Mouse (Mus musculus): ENCODE results near the gene Bend7. TPM values are rescaled to one million over a fixed set of nuclear protein-coding genes. Genes with fewer than 3 reads are reported as not detected.

The Bend7 gene
- polyA plus RNA-seq, 1 experiment = 3.7 TPM

GRCm38 (mm10) chr2:4784012-4784411 is 66.4 kb downstream of the Bend7 start:
- Histone ChIP-seq H3K9me3 (replicated peaks; ENCODE audit: control insufficient read depth, insufficient read depth, low read length, poor library complexity, severe bottlenecking) (no peaks in the 10 kb centered on the region), H3K27me3 (ENCODE audit: control insufficient read depth, insufficient read depth, low read length, poor library complexity, severe bottlenecking) (no peaks in the 10 kb centered on the region), H3K27ac (ENCODE audit: insufficient read depth, low read length) (no peak overlapping the region), H3K4me1 (ENCODE audit: control insufficient read depth, insufficient read depth, low read length) (no peaks in the 10 kb centered on the region), H3K9ac (ENCODE audit: low read depth, poor library complexity, severe bottlenecking) (no peak overlapping the region), H3K4me3 (ENCODE audit: low read depth, low read length) (no peak overlapping the region), H3K36me3 (ENCODE audit: control insufficient read depth, insufficient read depth, low read length, poor library complexity, severe bottlenecking) (no peaks in the 10 kb centered on the region)
- TF ChIP-seq EP300 (IDR thresholded peaks at IDR 0.05; ENCODE audit: insufficient read depth, low read depth, low read length) = no peak

GRCm38 (mm10) chr2:4785016-4785415 is 67.4 kb downstream of the Bend7 start:
- no peak overlapping the region for H3K4me3 ChIP-seq (ENCODE audit: low read depth, low read length)

GRCm38 (mm10) chr2:4787223-4787622 is 69.6 kb downstream of the Bend7 start:
- Histone ChIP-seq H3K4me3 (ENCODE audit: low read depth, low read length) (no peak overlapping the region), H3K9ac (ENCODE audit: low read depth, poor library complexity, severe bottlenecking) (no peak overlapping the region), H3K9me3 (replicated peaks; ENCODE audit: control insufficient read depth, insufficient read depth, low read length, poor library complexity, severe bottlenecking) (no peaks in the 10 kb centered on the region), H3K27me3 (ENCODE audit: control insufficient read depth, insufficient read depth, low read length, poor library complexity, severe bottlenecking) (no peaks in the 10 kb centered on the region), H3K36me3 (ENCODE audit: control insufficient read depth, insufficient read depth, low read length, poor library complexity, severe bottlenecking) (no peaks in the 10 kb centered on the region), H3K27ac (ENCODE audit: insufficient read depth, low read length) (no peak overlapping the region), H3K4me1 (ENCODE audit: control insufficient read depth, insufficient read depth, low read length) (no peaks in the 10 kb centered on the region)
- TF ChIP-seq CTCF (IDR thresholded peaks at IDR 0.05; ENCODE audit: low read depth, low read length) (no peak), POLR2A (IDR thresholded peaks at IDR 0.05; ENCODE audit: insufficient read depth, low read length) (no peak), EP300 (IDR thresholded peaks at IDR 0.05; ENCODE audit: insufficient read depth, low read depth, low read length) (no peak)

More at GRCm38 (mm10) chr2:4785016-4785415, 67.4 kb downstream of the Bend7 start:
- H3K9me3 ChIP-seq (replicated peaks; ENCODE audit: control insufficient read depth, insufficient read depth, low read length, poor library complexity, severe bottlenecking) = no peaks in the 10 kb centered on the region
- H3K36me3 ChIP-seq (ENCODE audit: control insufficient read depth, insufficient read depth, low read length, poor library complexity, severe bottlenecking) = no peaks in the 10 kb centered on the region
- H3K9ac ChIP-seq (ENCODE audit: low read depth, poor library complexity, severe bottlenecking) = no peak overlapping the region
- no peaks in the 10 kb centered on the region for H3K4me1 ChIP-seq (ENCODE audit: control insufficient read depth, insufficient read depth, low read length)
- TF ChIP-seq EP300 (IDR thresholded peaks at IDR 0.05; ENCODE audit: insufficient read depth, low read depth, low read length) (no peak), POLR2A (IDR thresholded peaks at IDR 0.05; ENCODE audit: insufficient read depth, low read length) (no peak), CTCF (IDR thresholded peaks at IDR 0.05; ENCODE audit: low read depth, low read length) (no peak)
- H3K27ac ChIP-seq (ENCODE audit: insufficient read depth, low read length) = no peak overlapping the region
- no peaks in the 10 kb centered on the region for H3K27me3 ChIP-seq (ENCODE audit: control insufficient read depth, insufficient read depth, low read length, poor library complexity, severe bottlenecking)

- no peaks in the 10 kb centered on the region for H3K4me1 ChIP-seq (ENCODE audit: control insufficient read depth, insufficient read depth, low read length)
- no peaks in the 10 kb centered on the region for H3K27me3 ChIP-seq (ENCODE audit: control insufficient read depth, insufficient read depth, low read length, poor library complexity, severe bottlenecking)
- TF ChIP-seq EP300 (IDR thresholded peaks at IDR 0.05; ENCODE audit: insufficient read depth, low read depth, low read length) (no peak), POLR2A (IDR thresholded peaks at IDR 0.05; ENCODE audit: insufficient read depth, low read length) (no peak), CTCF (IDR thresholded peaks at IDR 0.05; ENCODE audit: low read depth, low read length) (no peak)
- H3K27ac ChIP-seq (ENCODE audit: insufficient read depth, low read length) = no peak overlapping the region
- H3K9me3 ChIP-seq (replicated peaks; ENCODE audit: control insufficient read depth, insufficient read depth, low read length, poor library complexity, severe bottlenecking) = no peaks in the 10 kb centered on the region
- no peaks in the 10 kb centered on the region for H3K36me3 ChIP-seq (ENCODE audit: control insufficient read depth, insufficient read depth, low read length, poor library complexity, severe bottlenecking)
- H3K4me3 ChIP-seq (ENCODE audit: low read depth, low read length) = no peak overlapping the region
- no peak overlapping the region for H3K9ac ChIP-seq (ENCODE audit: low read depth, poor library complexity, severe bottlenecking)
Measured at GRCm38 (mm10) chr2:4791646-4792045, 74.0 kb downstream of the Bend7 start.

- TF ChIP-seq EP300 (IDR thresholded peaks at IDR 0.05; ENCODE audit: insufficient read depth, low read depth, low read length) = no peak
- no peak for TF ChIP-seq CTCF (IDR thresholded peaks at IDR 0.05; ENCODE audit: low read depth, low read length)
- no peak for TF ChIP-seq POLR2A (IDR thresholded peaks at IDR 0.05; ENCODE audit: insufficient read depth, low read length)
- no peak overlapping the region for H3K4me3 ChIP-seq (ENCODE audit: low read depth, low read length)
- H3K9me3 ChIP-seq (replicated peaks; ENCODE audit: control insufficient read depth, insufficient read depth, low read length, poor library complexity, severe bottlenecking) = no peaks in the 10 kb centered on the region
- no peaks in the 10 kb centered on the region for H3K27me3 ChIP-seq (ENCODE audit: control insufficient read depth, insufficient read depth, low read length, poor library complexity, severe bottlenecking)
- no peaks in the 10 kb centered on the region for H3K36me3 ChIP-seq (ENCODE audit: control insufficient read depth, insufficient read depth, low read length, poor library complexity, severe bottlenecking)
- H3K27ac ChIP-seq (ENCODE audit: insufficient read depth, low read length) = no peak overlapping the region
- H3K4me1 ChIP-seq (ENCODE audit: control insufficient read depth, insufficient read depth, low read length) = no peaks in the 10 kb centered on the region
- no peak overlapping the region for H3K9ac ChIP-seq (ENCODE audit: low read depth, poor library complexity, severe bottlenecking)
Measured at GRCm38 (mm10) chr2:4792554-4792953, 74.9 kb downstream of the Bend7 start.

GRCm38 (mm10) chr2:4802395-4803176 is 85.0 kb downstream of the Bend7 start:
- Histone ChIP-seq H3K9me3 (replicated peaks; ENCODE audit: control insufficient read depth, insufficient read depth, low read length, poor library complexity, severe bottlenecking) (no peaks in the 10 kb centered on the region), H3K27me3 (ENCODE audit: control insufficient read depth, insufficient read depth, low read length, poor library complexity, severe bottlenecking) (no peaks in the 10 kb centered on the region), H3K4me3 (ENCODE audit: low read depth, low read length) (no peak overlapping the region), H3K36me3 (ENCODE audit: control insufficient read depth, insufficient read depth, low read length, poor library complexity, severe bottlenecking) (no peaks in the 10 kb centered on the region), H3K4me1 (ENCODE audit: control insufficient read depth, insufficient read depth, low read length) (no peaks in the 10 kb centered on the region), H3K27ac (ENCODE audit: insufficient read depth, low read length) (no peak overlapping the region), H3K9ac (ENCODE audit: low read depth, poor library complexity, severe bottlenecking) (no peak overlapping the region)
- TF ChIP-seq CTCF (IDR thresholded peaks at IDR 0.05; ENCODE audit: low read depth, low read length) (peak; percentile 2), POLR2A (IDR thresholded peaks at IDR 0.05; ENCODE audit: insufficient read depth, low read length) (no peak)

All from ES-Bruce4 (cell line).